Mouse (Mus musculus): ENCODE measurements at regions not wholly inside any gene's neighbourhood (a gene's known extent, or its start where the extent isn't known, plus 50 kb on each side); places are given as distances from the start of the nearest gene placed in this dataset.

- Histone ChIP-seq H3K9ac (no peak overlapping the region), H3K4me1 (no peaks in the 10 kb centered on the region), H3K9me3 (no peaks in the 10 kb centered on the region), H3K27ac (no peak overlapping the region), H3K27me3 (no peaks in the 10 kb centered on the region), H3K4me2 (no peak overlapping the region), H3K36me3 (no peaks in the 10 kb centered on the region), H3K4me3 (no peak overlapping the region)
- no peak for ATAC-seq (ENCODE audit: borderline replicate concordance, extremely low read depth, low FRiP score, low TSS enrichment)
- 79% methylated on average over 7 of the region's 7 CpGs for WGBS
Observed at GRCm38 (mm10) chr15:96916586-96916985, 139.2 kb downstream of the Slc38a4 start.

DNA sequence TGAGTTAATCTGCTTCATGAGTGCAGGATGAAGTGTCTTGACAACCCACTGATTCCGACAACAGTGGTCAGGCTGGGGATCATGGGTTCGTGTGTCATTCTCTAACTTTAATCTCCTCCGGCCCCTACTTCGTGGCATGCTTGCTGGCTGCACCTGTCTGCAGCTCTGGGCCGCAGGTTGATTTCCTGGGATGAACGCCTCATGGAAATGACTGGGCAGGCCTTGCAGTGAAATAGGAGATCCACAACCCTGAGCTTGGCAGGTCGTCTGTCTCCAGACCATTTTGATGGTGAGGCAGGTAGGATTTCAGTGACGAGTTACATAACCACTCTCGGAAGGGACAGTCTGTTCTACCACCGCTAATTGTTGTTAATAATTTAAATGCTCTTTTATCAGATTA lies 140.2 kb downstream of the Slc38a4 start:
- H3K4me3 ChIP-seq: no peak overlapping the region
- ATAC-seq (ENCODE audit: borderline replicate concordance, extremely low read depth, low FRiP score, low TSS enrichment): no peak
- H3K4me2 ChIP-seq: no peak overlapping the region
- H3K27ac ChIP-seq: no peak overlapping the region
- H3K9me3 ChIP-seq: no peaks in the 10 kb centered on the region
- no peak overlapping the region for H3K9ac ChIP-seq
- 67% methylated on average over 10 of the region's 10 CpGs for WGBS
- H3K36me3 ChIP-seq: no peaks in the 10 kb centered on the region
- H3K27me3 ChIP-seq: no peaks in the 10 kb centered on the region
- no peaks in the 10 kb centered on the region for H3K4me1 ChIP-seq

GRCm38 (mm10) chr15:96914988-96915387 lies 140.8 kb downstream of the Slc38a4 start:
- Histone ChIP-seq H3K27me3 (no peaks in the 10 kb centered on the region), H3K36me3 (no peaks in the 10 kb centered on the region), H3K4me3 (no peak overlapping the region), H3K9me3 (no peaks in the 10 kb centered on the region), H3K9ac (no peak overlapping the region), H3K27ac (no peak overlapping the region), H3K4me1 (no peaks in the 10 kb centered on the region), H3K4me2 (no peak overlapping the region)
- ATAC-seq (ENCODE audit: borderline replicate concordance, extremely low read depth, low FRiP score, low TSS enrichment): no peak
- 87% methylated on average over 6 of the region's 6 CpGs for WGBS

- Histone ChIP-seq H3K9me3 (no peaks in the 10 kb centered on the region), H3K4me3 (no peak overlapping the region), H3K27me3 (no peaks in the 10 kb centered on the region), H3K27ac (no peak overlapping the region), H3K36me3 (no peaks in the 10 kb centered on the region), H3K4me2 (no peak overlapping the region), H3K4me1 (no peaks in the 10 kb centered on the region), H3K9ac (no peak overlapping the region)
- no peak for ATAC-seq (ENCODE audit: borderline replicate concordance, extremely low read depth, low FRiP score, low TSS enrichment)
- 91% methylated on average over 4 of the region's 4 CpGs for whole genome bisulfite sequencing
Observed at GRCm38 (mm10) chr15:96905520-96905919, 150.2 kb downstream of the Slc38a4 start.

DNA sequence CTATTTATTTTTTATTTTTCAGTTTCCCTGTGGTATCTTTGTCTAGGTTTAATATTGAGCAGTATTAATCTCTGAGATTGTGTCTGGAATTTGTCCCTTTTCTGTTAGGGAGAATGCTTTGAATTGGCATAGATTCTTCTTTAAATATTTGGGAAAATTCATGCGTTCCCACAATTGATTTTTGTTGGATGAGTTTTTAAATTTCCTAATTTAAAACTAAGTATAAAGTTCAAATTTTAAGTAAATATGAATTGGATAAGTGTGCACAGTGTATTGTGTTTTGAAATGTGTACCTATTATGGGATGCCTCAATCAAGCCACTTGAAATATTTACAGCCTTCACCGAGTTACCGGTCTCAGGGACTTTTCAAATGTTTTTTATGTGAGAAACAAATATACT lies 152.3 kb downstream of the Slc38a4 start:
- no peaks in the 10 kb centered on the region for H3K27me3 ChIP-seq
- H3K27ac ChIP-seq: no peak overlapping the region
- ATAC-seq (ENCODE audit: borderline replicate concordance, extremely low read depth, low FRiP score, low TSS enrichment): no peak
- 93% methylated on average over 3 of the region's 3 CpGs for WGBS
- no peak overlapping the region for H3K4me3 ChIP-seq
- H3K9ac ChIP-seq: no peak overlapping the region
- H3K36me3 ChIP-seq: no peaks in the 10 kb centered on the region
- no peaks in the 10 kb centered on the region for H3K9me3 ChIP-seq
- no peak overlapping the region for H3K4me2 ChIP-seq
- H3K4me1 ChIP-seq: no peaks in the 10 kb centered on the region

GRCm38 (mm10) chr15:96902781-96903180 lies 153.0 kb downstream of the Slc38a4 start:
- H3K4me1 ChIP-seq: no peaks in the 10 kb centered on the region
- H3K4me3 ChIP-seq: no peak overlapping the region
- H3K36me3 ChIP-seq: no peaks in the 10 kb centered on the region
- H3K27me3 ChIP-seq: no peaks in the 10 kb centered on the region
- no peaks in the 10 kb centered on the region for H3K9me3 ChIP-seq
- H3K4me2 ChIP-seq: no peak overlapping the region
- H3K9ac ChIP-seq: no peak overlapping the region
- WGBS: 82% methylated on average over 8 of the region's 8 CpGs
- no peak overlapping the region for H3K27ac ChIP-seq
- ATAC-seq (ENCODE audit: borderline replicate concordance, extremely low read depth, low FRiP score, low TSS enrichment): no peak

DNA sequence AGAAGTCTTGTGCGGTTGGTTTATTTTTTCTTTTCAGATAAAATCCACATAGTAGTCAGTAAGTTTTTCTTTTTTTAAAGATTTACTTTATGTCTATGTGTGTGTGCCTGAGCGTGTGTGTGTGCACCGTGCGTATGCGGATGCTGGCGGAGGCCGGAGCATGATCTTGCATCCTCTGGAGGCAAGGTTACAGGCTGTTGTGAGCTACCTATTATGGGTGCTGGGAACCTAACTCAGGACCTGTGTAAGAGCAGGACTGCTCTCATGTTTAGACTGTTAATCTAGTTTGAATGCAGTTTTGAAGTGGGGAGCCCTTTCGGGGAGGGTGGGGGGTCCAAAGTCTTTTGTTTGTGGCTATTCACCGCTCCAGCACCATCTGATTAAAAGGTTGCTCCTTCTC lies 154.1 kb downstream of the Slc38a4 start:
- WGBS: 90% methylated on average over 9 of the region's 9 CpGs

DNA sequence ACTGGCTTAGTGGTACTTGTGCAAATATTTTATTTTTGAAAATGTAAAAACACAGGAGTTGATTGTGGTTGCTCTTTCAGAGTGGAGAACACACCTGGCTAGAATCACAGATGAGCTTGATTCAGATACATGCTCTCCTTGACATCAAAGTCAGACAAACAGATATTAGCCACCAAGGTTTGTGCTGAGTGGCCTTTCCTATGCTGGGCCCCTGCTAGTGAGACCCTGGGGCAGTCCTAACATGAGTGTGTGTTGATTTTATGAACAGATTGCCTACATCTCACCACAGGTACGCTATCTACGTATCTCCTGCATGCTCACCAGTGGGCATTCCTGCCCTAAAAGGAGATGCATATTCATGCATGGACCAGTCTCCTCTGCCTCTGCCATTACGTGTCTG lies 157.5 kb downstream of the Slc38a4 start:
- H3K4me2 ChIP-seq: no peak overlapping the region
- 77% methylated on average over 3 of the region's 3 CpGs for WGBS
- H3K36me3 ChIP-seq: no peaks in the 10 kb centered on the region
- no peak overlapping the region for H3K4me3 ChIP-seq
- no peaks in the 10 kb centered on the region; the same call in 1 of the 2 replicates for H3K9me3 ChIP-seq
- H3K4me1 ChIP-seq: no peaks in the 10 kb centered on the region
- H3K27me3 ChIP-seq: no peaks in the 10 kb centered on the region
- H3K27ac ChIP-seq: no peak overlapping the region
- no peak overlapping the region for H3K9ac ChIP-seq
- no peak for ATAC-seq (ENCODE audit: borderline replicate concordance, extremely low read depth, low FRiP score, low TSS enrichment)

More for the DNA sequence above, 154.1 kb downstream of the Slc38a4 start:
- H3K9me3 ChIP-seq: no peaks in the 10 kb centered on the region
- H3K36me3 ChIP-seq: no peaks in the 10 kb centered on the region
- no peak overlapping the region for H3K4me3 ChIP-seq
- H3K9ac ChIP-seq: no peak overlapping the region
- H3K4me2 ChIP-seq: no peak overlapping the region
- H3K27ac ChIP-seq: no peak overlapping the region
- no peaks in the 10 kb centered on the region for H3K4me1 ChIP-seq
- ATAC-seq (ENCODE audit: borderline replicate concordance, extremely low read depth, low FRiP score, low TSS enrichment): no peak
- H3K27me3 ChIP-seq: no peaks in the 10 kb centered on the region

GRCm38 (mm10) chr15:96884901-96885300 lies 170.9 kb downstream of the Slc38a4 start:
- 45% methylated on average over 10 of the region's 10 CpGs for WGBS
- Histone ChIP-seq H3K4me3 (no peak overlapping the region), H3K36me3 (no peaks in the 10 kb centered on the region), H3K27ac (peak overlapping the region; percentile 23; the same call in 1 of the 2 replicates), H3K9me3 (no peaks in the 10 kb centered on the region), H3K4me1 (peaks cover 8% of the 10 kb centered on the region), H3K9ac (no peak overlapping the region), H3K4me2 (no peak overlapping the region), H3K27me3 (no peaks in the 10 kb centered on the region)
- 0 out of 2 replicates have a peak, but pooled peaks have one; percentile 31 for ATAC-seq (ENCODE audit: borderline replicate concordance, extremely low read depth, low FRiP score, low TSS enrichment)

DNA sequence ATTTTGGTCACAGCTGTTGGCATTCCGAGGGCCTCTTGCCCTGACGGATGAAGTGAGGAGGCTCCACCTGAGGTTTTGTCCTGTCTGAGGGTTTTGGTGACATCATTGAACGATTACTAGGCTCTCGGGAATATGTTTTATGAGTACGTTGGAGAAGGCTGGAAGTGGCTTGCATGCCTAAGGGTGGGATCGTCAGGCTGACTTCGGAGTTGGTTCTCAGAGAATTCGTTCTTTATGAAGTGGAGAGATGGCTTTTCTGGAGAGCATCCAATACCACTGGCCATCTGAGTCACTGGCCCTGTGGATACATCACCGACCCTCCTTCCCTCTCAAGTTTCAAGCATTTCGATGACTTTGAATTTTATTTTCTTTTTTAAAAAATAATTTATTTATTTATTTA lies 172.0 kb downstream of the Slc38a4 start:
- Histone ChIP-seq H3K36me3 (no peaks in the 10 kb centered on the region), H3K9ac (no peak overlapping the region), H3K27ac (no peak overlapping the region), H3K27me3 (no peaks in the 10 kb centered on the region), H3K4me3 (no peak overlapping the region), H3K4me2 (no peak overlapping the region), H3K4me1 (peaks cover 8% of the 10 kb centered on the region), H3K9me3 (no peaks in the 10 kb centered on the region)
- 74% methylated on average over 10 of the region's 10 CpGs for WGBS
- no peak for ATAC-seq (ENCODE audit: borderline replicate concordance, extremely low read depth, low FRiP score, low TSS enrichment)

DNA sequence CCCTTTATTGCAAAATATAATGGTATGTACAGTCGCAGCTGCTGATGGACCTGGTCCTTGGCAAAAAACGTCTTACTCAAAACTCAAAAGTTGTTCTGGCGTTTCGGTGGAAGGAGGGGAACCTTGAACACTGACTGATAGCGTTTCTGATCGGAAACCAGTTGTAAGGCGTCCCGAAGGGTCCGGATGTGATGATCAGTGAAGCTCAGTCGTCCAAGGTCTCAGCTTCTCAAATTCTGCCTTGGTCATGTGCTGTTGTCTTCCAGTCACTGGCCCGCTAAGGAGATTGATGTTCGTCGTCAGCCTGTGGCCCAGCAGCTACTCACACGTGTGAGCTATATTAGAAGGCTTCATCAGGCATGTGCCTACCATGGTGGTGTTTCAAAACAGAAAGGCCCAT lies 173.5 kb downstream of the Slc38a4 start:
- ATAC-seq (ENCODE audit: borderline replicate concordance, extremely low read depth, low FRiP score, low TSS enrichment): no peak
- Histone ChIP-seq H3K27ac (peak overlapping the region; percentile 67), H3K9me3 (no peaks in the 10 kb centered on the region), H3K9ac (no peak overlapping the region), H3K4me2 (no peak overlapping the region), H3K4me3 (no peak overlapping the region), H3K4me1 (peaks cover 14% of the 10 kb centered on the region), H3K36me3 (no peaks in the 10 kb centered on the region), H3K27me3 (no peaks in the 10 kb centered on the region)
- WGBS: 48% methylated on average over 14 of the region's 14 CpGs

GRCm38 (mm10) chr15:96881519-96882170 lies 174.1 kb downstream of the Slc38a4 start:
- Histone ChIP-seq H3K27ac (peak overlapping the region; percentile 67), H3K4me2 (peak overlapping the region; percentile 2; the same call in 1 of the 2 replicates), H3K27me3 (no peaks in the 10 kb centered on the region), H3K4me3 (no peak overlapping the region), H3K9me3 (no peaks in the 10 kb centered on the region), H3K36me3 (no peaks in the 10 kb centered on the region), H3K4me1 (peaks cover 18% of the 10 kb centered on the region), H3K9ac (no peak overlapping the region)
- ATAC-seq (ENCODE audit: borderline replicate concordance, extremely low read depth, low FRiP score, low TSS enrichment): no peak
- WGBS: 43% methylated on average over 9 of the region's 9 CpGs

- 85% methylated on average over 11 of the region's 11 CpGs for WGBS
- H3K9me3 ChIP-seq: no peaks in the 10 kb centered on the region
- ATAC-seq (ENCODE audit: borderline replicate concordance, extremely low read depth, low FRiP score, low TSS enrichment): no peak
- no peak overlapping the region for H3K4me3 ChIP-seq
- no peak overlapping the region for H3K27ac ChIP-seq
- H3K36me3 ChIP-seq: no peaks in the 10 kb centered on the region
- peaks cover 21% of the 10 kb centered on the region for H3K4me1 ChIP-seq
- H3K27me3 ChIP-seq: no peaks in the 10 kb centered on the region
- no peak overlapping the region for H3K9ac ChIP-seq
- no peak overlapping the region for H3K4me2 ChIP-seq
Observed at GRCm38 (mm10) chr15:96880066-96880465, 175.7 kb downstream of the Slc38a4 start.
